Mouse (Mus musculus): ENCODE results near the gene Tpi1. TPM values are rescaled to one million over a fixed set of nuclear protein-coding genes. Genes with fewer than 3 reads are reported as not detected.

Gene Tpi1
- total and polyA plus RNA-seq, 3 experiments: 102 to 1,182 (median 440) TPM

DNA sequence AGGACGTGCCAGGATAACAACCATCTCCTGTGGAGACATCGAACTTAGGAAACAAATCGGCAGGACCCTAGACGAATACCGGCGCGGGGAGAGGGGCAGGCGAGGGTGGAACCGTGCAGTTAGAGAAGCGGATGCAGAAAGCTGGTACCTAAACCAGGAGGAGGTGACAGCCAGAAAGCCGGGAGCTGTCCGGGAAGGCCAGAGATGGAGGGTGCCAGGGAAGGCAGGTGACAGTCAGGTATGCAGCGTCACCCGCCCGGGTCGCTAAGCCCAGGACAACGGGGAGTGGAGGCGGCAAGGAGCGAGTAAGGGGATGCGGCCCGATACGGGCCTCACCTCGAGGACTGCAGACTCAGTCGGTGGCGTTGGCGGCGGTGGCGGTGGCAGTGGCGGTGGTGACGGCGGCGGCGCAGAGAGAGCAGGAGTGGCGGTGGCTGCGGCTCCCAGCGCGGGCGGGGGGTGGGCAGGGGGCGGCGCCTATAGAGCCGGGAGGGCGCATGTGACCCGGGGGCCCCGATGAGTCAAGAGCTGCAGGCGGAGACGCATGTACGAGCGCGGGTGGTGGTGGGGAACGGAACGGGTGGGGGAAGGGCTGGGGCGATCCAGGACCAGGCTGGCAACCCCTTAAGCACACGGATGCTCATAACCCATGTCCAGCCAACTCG, 44.9 kb downstream of the Tpi1 start, which contains the start of gene Eno2:
TSS of gene Eno2 (minus strand) at position 573 of the 665 bp plus-strand sequence.
- H3K9me3 ChIP-seq (replicated peaks; ENCODE audit: insufficient read depth, low read length): no peaks in the 10 kb centered on the region
- no peaks in the 10 kb centered on the region; the same call in 1 of the 2 replicates for H3K79me2 ChIP-seq (ENCODE audit: control insufficient read depth, insufficient read depth, low read length, poor library complexity)
- H3K9ac ChIP-seq (ENCODE audit: control insufficient read depth, low read depth, low read length, poor library complexity, severe bottlenecking): peak within 1 kb of the TSS; percentile 71
- peak; percentile 79 for DNase-seq (ENCODE audit: low read depth, low spot score)
- H3K36me3 ChIP-seq (ENCODE audit: control insufficient read depth in 1 of 2, insufficient read depth in 2 of 2, low read length in 2 of 2): peaks cover 0 to 6% of the 10 kb centered on the region in 2 experiments; a peak in 1 of 4 replicates
- peak within 1 kb of the TSS; percentile 75 to 80 for H3K4me3 ChIP-seq (ENCODE audit: control insufficient read depth in 1 of 2, insufficient read depth in 1 of 2, low read depth in 2 of 2, low read length in 2 of 2)
- no peak within 1 kb of the TSS; the same call in 1 of the 2 replicates for H3K27ac ChIP-seq (ENCODE audit: control insufficient read depth, low read depth, low read length)
- peaks cover 0 to 15% of the 10 kb centered on the region in 2 experiments; a peak in 2 of 4 replicates for H3K4me1 ChIP-seq (ENCODE audit: control insufficient read depth in 1 of 2, insufficient read depth in 2 of 2, low read length in 2 of 2)
- H3K27me3 ChIP-seq (ENCODE audit: control insufficient read depth in 1 of 2, insufficient read depth in 2 of 2, low read length in 2 of 2): peaks cover 1 to 2% of the 10 kb centered on the region in 2 experiments; a peak in 3 of 4 replicates
- TF ChIP-seq TAL1 (IDR thresholded peaks at IDR 0.05; ENCODE audit: low read length) (no peak), TBP (IDR thresholded peaks at IDR 0.05; ENCODE audit: low read depth, low read length) (no peak), MXI1 (IDR thresholded peaks at IDR 0.05; ENCODE audit: low read depth, low read length) (no peak), USF1 (IDR thresholded peaks at IDR 0.05; ENCODE audit: low read depth, low read length) (peak; percentile 86), ELF1 (IDR thresholded peaks at IDR 0.05; ENCODE audit: low read depth, low read length) (peak; percentile 20; the same call in 1 of the 2 replicates), JUND (IDR thresholded peaks at IDR 0.05; ENCODE audit: low read depth, low read length) (no peak), MAZ (IDR thresholded peaks at IDR 0.05; ENCODE audit: low read depth, low read length) (peak; percentile 87; the same call in 1 of the 2 replicates), POLR2A (IDR thresholded peaks at IDR 0.05; ENCODE audit: control insufficient read depth in 1 of 2, insufficient read depth in 1 of 2, low read depth in 1 of 2, low read length in 2 of 2, poor library complexity in 1 of 2) (no peak), BHLHE40 (IDR thresholded peaks at IDR 0.05; ENCODE audit: borderline replicate concordance, low read depth, low read length) (no peak), UBTF (IDR thresholded peaks at IDR 0.05; ENCODE audit: borderline replicate concordance, insufficient read depth, low read depth, low read length) (no peak; the same call in 1 of the 2 replicates), ZNF384 (IDR thresholded peaks at IDR 0.05; ENCODE audit: low read depth, low read length) (no peak), POLR2AphosphoS2 (IDR thresholded peaks at IDR 0.05; ENCODE audit: low read length) (no peak), NELFE (IDR thresholded peaks at IDR 0.05; ENCODE audit: low read depth, low read length) (0 out of 2 replicates have a peak, but pooled peaks have one; percentile 28), ZKSCAN1 (IDR thresholded peaks at IDR 0.05; ENCODE audit: low read depth, low read length) (no peak), USF2 (IDR thresholded peaks at IDR 0.05; ENCODE audit: borderline replicate concordance in 1 of 2, insufficient read depth in 1 of 2, low read depth in 1 of 2, low read length in 2 of 2) (no peak), MEF2A (IDR thresholded peaks at IDR 0.05; ENCODE audit: extremely low read depth, insufficient replicate concordance, low read depth, low read length, poor library complexity, severe bottlenecking) (no peak), MAFK (IDR thresholded peaks at IDR 0.05; ENCODE audit: borderline replicate concordance, low read depth, low read length) (no peak), GABPA (IDR thresholded peaks at IDR 0.05; ENCODE audit: low read depth, low read length) (no peak), CHD1 (IDR thresholded peaks at IDR 0.05; ENCODE audit: low read depth, low read length) (no peak), EP300 (IDR thresholded peaks at IDR 0.05; ENCODE audit: low read depth in 1 of 2, low read length in 2 of 2) (0 out of 4 replicates have a peak, but pooled peaks of 1 of the 2 experiments have one; percentile 5), SIN3A (IDR thresholded peaks at IDR 0.05; ENCODE audit: low read length) (peak; percentile 29; the same call in 1 of the 2 replicates), HCFC1 (IDR thresholded peaks at IDR 0.05; ENCODE audit: low read depth, low read length) (peak; percentile 50), ZMIZ1 (IDR thresholded peaks at IDR 0.05; ENCODE audit: low read depth, low read length) (peak; percentile 39; the same call in 1 of the 2 replicates), TCF12 (IDR thresholded peaks at IDR 0.05; ENCODE audit: low read depth, low read length) (no peak), GATA1 (IDR thresholded peaks at IDR 0.05; ENCODE audit: low read depth, low read length) (no peak), CHD2 (IDR thresholded peaks at IDR 0.05; ENCODE audit: low read length) (peak; percentile 21; the same call in 1 of the 2 replicates)
